Mouse (Mus musculus) stomach, embryonic 16.5 days (tissue): ENCODE data around the gene Shisa5. TPM values are rescaled to one million over a fixed set of nuclear protein-coding genes. Genes with fewer than 3 reads are reported as not detected.

Experiments
- ATAC-seq: fragments of 200-750 bp; cut with Nextera tagmentation; 2 replicates; pipeline ENCODE4 v1.8.0; 2017; ENCODE audit warnings: moderate number of reproducible peaks, moderate TSS enrichment; ENCODE audit not compliant: insufficient read depth, low FRiP score
- H3K27ac ChIP-seq: fragments of 300-500 bp; sonication (generic); 2 replicates; pipeline ENCODE4 v1.5.1; 2014; ENCODE audit warnings: low read length
- H3K27me3 ChIP-seq: fragments of 300-500 bp; sonication (generic); 2 replicates; pipeline ENCODE4 v1.6.1; 2014; ENCODE audit warnings: low read length, control low read depth, mixed read lengths; ENCODE audit not compliant: control insufficient read depth, insufficient read depth
- H3K36me3 ChIP-seq: fragments of 300-500 bp; sonication (generic); 2 replicates; pipeline ENCODE4 v1.6.1; 2014; ENCODE audit warnings: low read length; ENCODE audit not compliant: control insufficient read depth, insufficient read depth
- H3K4me1 ChIP-seq: fragments of 300-500 bp; sonication (generic); 2 replicates; pipeline ENCODE4 v1.6.1; 2014; ENCODE audit warnings: low read length, control low read depth, mixed read lengths; ENCODE audit not compliant: control insufficient read depth, insufficient read depth
- H3K4me2 ChIP-seq: fragments of 300-500 bp; sonication (generic); 2 replicates; pipeline ENCODE4 v1.6.1; 2014; ENCODE audit warnings: low read depth, low read length, mixed read lengths
- H3K4me3 ChIP-seq: fragments of 300-500 bp; sonication (generic); replicated peaks from 2 replicates; pipeline ENCODE4 v1.5.1; 2014; ENCODE audit warnings: mild to moderate bottlenecking, low read length
- H3K9ac ChIP-seq: fragments of 300-500 bp; sonication (generic); 2 replicates; pipeline ENCODE4 v1.6.1; 2014; ENCODE audit warnings: low read length
- H3K9me3 ChIP-seq: fragments of 300-500 bp; sonication (generic); replicated peaks from 2 replicates; pipeline ENCODE4 v1.6.1; 2016; ENCODE audit warnings: low read length, control low read depth; ENCODE audit not compliant: control insufficient read depth
- WGBS: fragments of 180-500 bp; shearing (Covaris S2); extraction: QIAGEN DNeasy Blood & Tissue Kit; methylation state at CpG from one replicate; pipeline ENCODE4 v1.1.7; 2014; 5-methylcytosine and 5-hydroxymethylcytosine counted together
- polyA plus RNA-seq: library from polyadenylated mRNA; unstranded; fragments of >200 nt; fragmentation: Nextera tagmentation; extraction: Ambion mirVana; gene quantifications from 2 replicates; pipeline ENCODE4 v1.2.1, GENCODE M21; 2015

The Shisa5 gene
- polyA plus RNA-seq, 1 experiment from 2014 or later: 132 TPM

- Histone ChIP-seq H3K27ac (peak within 1 kb of the TSS; percentile 68), H3K9ac (peak within 1 kb of the TSS; percentile 90), H3K4me2 (peak within 1 kb of the TSS; percentile 85), H3K9me3 (no peaks in the 10 kb centered on the region), H3K4me1 (peaks cover 15% of the 10 kb centered on the region), H3K36me3 (0 out of 2 replicates have a peak, but pooled peaks cover 6% of the 10 kb centered on the region), H3K4me3 (peak within 1 kb of the TSS; percentile 82), H3K27me3 (no peaks in the 10 kb centered on the region)
- WGBS: under 1% methylated on average over 57 of the region's 57 CpGs
- ATAC-seq: peak; percentile 98
These were observed 35.6 kb downstream of the Shisa5 start, which contains the start of gene Atrip for GRCm38 (mm10) chr9:109073661-109074573. Gene Atrip (minus strand): TSS chr9:109074124.

GRCm38 (mm10) chr9:109080516-109080915 is 42.2 kb downstream of the Shisa5 start:
- whole genome bisulfite sequencing: 90% methylated on average over 3 of the region's 3 CpGs
- H3K4me3 ChIP-seq: no peak overlapping the region
- no peak overlapping the region for H3K27ac ChIP-seq
- peak overlapping the region; percentile 83; the same call in 1 of the 2 replicates for H3K4me2 ChIP-seq
- H3K9ac ChIP-seq: no peak overlapping the region
- 0 out of 2 replicates have a peak, but pooled peaks cover 7% of the 10 kb centered on the region for H3K36me3 ChIP-seq
- H3K9me3 ChIP-seq: no peaks in the 10 kb centered on the region
- no peak for ATAC-seq
- peaks cover 17% of the 10 kb centered on the region for H3K4me1 ChIP-seq
- no peaks in the 10 kb centered on the region for H3K27me3 ChIP-seq

GRCm38 (mm10) chr9:109081749-109082123 is 43.4 kb downstream of the Shisa5 start:
- H3K36me3 ChIP-seq: 0 out of 2 replicates have a peak, but pooled peaks cover 7% of the 10 kb centered on the region
- ATAC-seq: no peak
- peak overlapping the region; percentile 84 for H3K9ac ChIP-seq
- H3K27ac ChIP-seq: peak overlapping the region; percentile 58
- H3K4me2 ChIP-seq: peak overlapping the region; percentile 83
- no peaks in the 10 kb centered on the region for H3K9me3 ChIP-seq
- H3K4me1 ChIP-seq: peaks cover 17% of the 10 kb centered on the region
- peak overlapping the region; percentile 75 for H3K4me3 ChIP-seq
- no peaks in the 10 kb centered on the region for H3K27me3 ChIP-seq
- 3% methylated on average over 11 of the region's 11 CpGs for WGBS

GRCm38 (mm10) chr9:109082124-109082800 is 43.9 kb downstream of the Shisa5 start, which contains the start of the genes Ccdc51 and Tma7:
Gene Ccdc51 (plus strand): TSS chr9:109082493.
Gene Tma7 (minus strand): TSS chr9:109082587.
- WGBS: under 1% methylated on average over 37 of the region's 37 CpGs
- Histone ChIP-seq H3K4me1 (peaks cover 17% of the 10 kb centered on the region), H3K9me3 (no peaks in the 10 kb centered on the region), H3K4me3 (peak within 1 kb of the TSS; percentile 75), H3K27ac (peak within 1 kb of the TSS; percentile 58), H3K36me3 (0 out of 2 replicates have a peak, but pooled peaks cover 7% of the 10 kb centered on the region), H3K9ac (peak within 1 kb of the TSS; percentile 84), H3K4me2 (peak within 1 kb of the TSS; percentile 83), H3K27me3 (no peaks in the 10 kb centered on the region)
- ATAC-seq: peak; percentile 97

- H3K4me1 ChIP-seq: peaks cover 22% of the 10 kb centered on the region
- ATAC-seq: no peak
- no peak overlapping the region for H3K4me3 ChIP-seq
- no peak overlapping the region for H3K27ac ChIP-seq
- H3K9ac ChIP-seq: no peak overlapping the region
- 15% methylated on average over 2 of the region's 2 CpGs for WGBS
- peaks cover 3% of the 10 kb centered on the region; the same call in 1 of the 2 replicates for H3K36me3 ChIP-seq
- H3K9me3 ChIP-seq: no peaks in the 10 kb centered on the region
- no peaks in the 10 kb centered on the region for H3K27me3 ChIP-seq
- no peak overlapping the region for H3K4me2 ChIP-seq
These were observed 46.6 kb downstream of the Shisa5 start for GRCm38 (mm10) chr9:109084922-109085321.

- Histone ChIP-seq H3K4me2 (no peak overlapping the region), H3K4me1 (peaks cover 16% of the 10 kb centered on the region), H3K4me3 (no peak overlapping the region), H3K9me3 (no peaks in the 10 kb centered on the region), H3K27me3 (no peaks in the 10 kb centered on the region), H3K36me3 (no peaks in the 10 kb centered on the region; the same call in 1 of the 2 replicates), H3K27ac (no peak overlapping the region), H3K9ac (peak overlapping the region; percentile 44)
- ATAC-seq: no peak
- 11% methylated on average over 5 of the region's 5 CpGs for WGBS
These were observed 49.6 kb downstream of the Shisa5 start for GRCm38 (mm10) chr9:109087987-109088386.

GRCm38 (mm10) chr9:109090446-109090845 is 52.1 kb downstream of the Shisa5 start:
- 62% methylated on average over 15 of the region's 15 CpGs for WGBS
- Histone ChIP-seq H3K27me3 (no peaks in the 10 kb centered on the region), H3K36me3 (no peaks in the 10 kb centered on the region; the same call in 1 of the 2 replicates), H3K27ac (peak overlapping the region; percentile 89), H3K4me1 (peaks cover 25% of the 10 kb centered on the region), H3K4me3 (peak overlapping the region; percentile 14), H3K9me3 (no peaks in the 10 kb centered on the region), H3K4me2 (peak overlapping the region; percentile 34), H3K9ac (peak overlapping the region; percentile 37)
- ATAC-seq: no peak

- H3K27ac ChIP-seq: peak overlapping the region; percentile 89
- no peaks in the 10 kb centered on the region; the same call in 1 of the 2 replicates for H3K36me3 ChIP-seq
- H3K27me3 ChIP-seq: no peaks in the 10 kb centered on the region
- peak overlapping the region; percentile 55 for H3K9ac ChIP-seq
- H3K4me3 ChIP-seq: peak overlapping the region; percentile 9; the same call in 1 of the 2 replicates
- peaks cover 31% of the 10 kb centered on the region for H3K4me1 ChIP-seq
- WGBS: 79% methylated on average over 8 of the region's 8 CpGs
- H3K9me3 ChIP-seq: no peaks in the 10 kb centered on the region
- no peak for ATAC-seq
- 0 out of 2 replicates have a peak overlapping the region, but pooled peaks have one; percentile 19 for H3K4me2 ChIP-seq
These were observed 53.4 kb downstream of the Shisa5 start for GRCm38 (mm10) chr9:109091802-109092201.
